Mouse (Mus musculus) bone marrow macrophage, adult 2 months (primary cell): ENCODE data around the gene Ly6f. TPM values are rescaled to one million over a fixed set of nuclear protein-coding genes. Genes with fewer than 3 reads are reported as not detected.

ENCODE experiments used
- H3K27ac ChIP-seq: 2 replicates; pipeline ENCODE4 v1.5.1; 2012; ENCODE audit warnings: low read depth, low read length; ENCODE audit not compliant: insufficient read depth
- H3K4me1 ChIP-seq: 2 replicates; pipeline ENCODE4 v1.6.1; 2012; ENCODE audit warnings: low read length; ENCODE audit not compliant: control insufficient read depth, insufficient read depth
- H3K4me3 ChIP-seq: 2 replicates; pipeline ENCODE4 v1.5.1; 2012; ENCODE audit warnings: mild to moderate bottlenecking, low read length, moderate library complexity; ENCODE audit not compliant: insufficient read depth
- CTCF ChIP-seq: IDR thresholded peaks from 2 replicates; pipeline ENCODE4 v1.5.1; 2012; ENCODE audit warnings: low read depth, mild to moderate bottlenecking, low read length, moderate library complexity
- POLR2A ChIP-seq: IDR thresholded peaks from 2 replicates; pipeline ENCODE4 v1.6.1; 2012; ENCODE audit warnings: mild to moderate bottlenecking, low read depth, low read length, borderline replicate concordance
- polyA plus RNA-seq: library from polyadenylated mRNA; stranded (reverse); fragments of >200 nt; gene quantifications from 2 replicates; pipeline ENCODE4 v1.2.4, GENCODE M21; 2012; ENCODE audit not compliant: missing spikeins, insufficient read depth, insufficient read length

The Ly6f gene
- polyA plus RNA-seq, 1 experiment: not detected

DNA sequence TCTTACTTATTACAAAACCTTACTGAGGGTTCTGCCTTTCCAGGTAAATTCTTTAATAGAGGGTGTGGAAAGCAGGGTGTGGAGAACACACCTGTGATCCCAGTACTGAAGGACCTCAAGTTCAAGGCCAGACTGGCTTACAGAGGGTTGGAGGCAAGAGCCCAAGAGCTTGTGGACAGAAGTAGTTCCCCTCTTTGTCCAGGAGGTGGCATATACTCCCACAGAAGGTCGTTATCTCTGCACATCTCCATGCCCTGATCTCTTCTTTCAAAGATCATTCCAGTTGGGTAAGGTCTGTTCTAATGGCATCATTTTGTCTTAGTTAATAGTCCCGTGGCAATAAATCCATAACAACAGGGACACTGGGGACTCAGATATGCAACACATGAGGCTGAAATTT is 49.0 kb downstream of the Ly6f start:
- H3K4me1 ChIP-seq: no peaks in the 10 kb centered on the region
- TF ChIP-seq CTCF: no peak
- TF ChIP-seq POLR2A: no peak
- H3K27ac ChIP-seq: no peak overlapping the region
- no peak overlapping the region for H3K4me3 ChIP-seq

DNA sequence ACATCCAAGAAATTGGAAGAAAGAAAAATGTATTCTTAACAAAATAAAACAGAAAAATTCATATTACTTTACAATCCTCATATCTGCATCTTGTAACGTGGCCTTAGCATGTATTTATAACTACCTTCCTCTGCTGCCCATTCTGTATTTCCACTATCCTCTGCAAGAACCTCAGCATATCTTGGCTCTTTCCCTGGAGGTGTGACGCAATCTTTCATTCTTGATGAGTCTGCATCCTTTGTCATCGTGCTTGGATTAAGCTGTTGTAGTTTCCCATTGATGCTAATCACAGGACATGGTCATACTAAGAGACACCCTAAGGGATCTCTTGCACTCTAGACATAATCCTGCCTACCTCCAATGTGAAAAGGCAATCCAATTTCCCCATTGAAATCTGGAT is 50.4 kb downstream of the Ly6f start:
- no peak overlapping the region for H3K27ac ChIP-seq
- TF ChIP-seq POLR2A (no peak), CTCF (no peak)
- H3K4me3 ChIP-seq: no peak overlapping the region
- H3K4me1 ChIP-seq: no peaks in the 10 kb centered on the region

- Histone ChIP-seq H3K4me1 (no peaks in the 10 kb centered on the region), H3K4me3 (no peak overlapping the region), H3K27ac (no peak overlapping the region)
- TF ChIP-seq CTCF: no peak
- no peak for TF ChIP-seq POLR2A
Measured at GRCm38 (mm10) chr15:75320104-75320503, 51.9 kb downstream of the Ly6f start.

Other genes with a start within 250 kb of the Ly6f start
- gene Ly6c1, start 219.6 kb upstream of the Ly6f start, polyA plus RNA-seq: 2.8 TPM in 1 of 2 replicates, not detected in the other
- gene Ly6c2, start 156.5 kb upstream of the Ly6f start, polyA plus RNA-seq: 4.2 TPM in 1 of 2 replicates, not detected in the other
- not detected in 2 replicates for gene Ly6g, start 113.2 kb upstream of the Ly6f start, polyA plus RNA-seq
- gene BC025446, start 52.0 kb upstream of the Ly6f start, polyA plus RNA-seq: not detected in 2 replicates